Mouse (Mus musculus) kidney, adult 2 months (tissue): ENCODE results near the gene Vps54. TPM values are rescaled to one million over a fixed set of nuclear protein-coding genes. Genes with fewer than 3 reads are reported as not detected.

ENCODE experiments used
- DNase-seq: peaks from one replicate; pipeline ENCODE4 v3.0.0; 2021
- H3K27ac ChIP-seq: fragments of 200-500 bp; 2 replicates; pipeline ENCODE4 v1.5.1; 2012; ENCODE audit warnings: low read depth, low read length, control low read depth, inconsistent platforms; ENCODE audit not compliant: insufficient read depth
- H3K27me3 ChIP-seq: fragments of 200-500 bp; replicated peaks from 2 replicates; pipeline ENCODE4 v1.6.1; 2012; ENCODE audit warnings: mild to moderate bottlenecking, moderate library complexity, low read length, inconsistent platforms; ENCODE audit not compliant: control insufficient read depth, insufficient read depth
- H3K36me3 ChIP-seq: fragments of 200-500 bp; 2 replicates; pipeline ENCODE4 v1.6.1; 2012; ENCODE audit warnings: mild to moderate bottlenecking, moderate library complexity, low read length, inconsistent platforms; ENCODE audit not compliant: control insufficient read depth, insufficient read depth
- H3K4me1 ChIP-seq: fragments of 200-500 bp; 2 replicates; pipeline ENCODE4 v1.6.1; 2011; ENCODE audit warnings: low read length; ENCODE audit not compliant: control insufficient read depth, insufficient read depth
- H3K4me3 ChIP-seq: fragments of 200-500 bp; 2 replicates; pipeline ENCODE4 v1.5.1; 2011; ENCODE audit warnings: mild to moderate bottlenecking, low read depth, low read length, control low read depth; ENCODE audit not compliant: insufficient read depth
- CTCF ChIP-seq: fragments of 200-500 bp; conservative IDR thresholded peaks from 2 replicates; pipeline ENCODE4 v1.5.1; 2011; ENCODE audit warnings: low read depth, mild to moderate bottlenecking, control low read depth, low read length, moderate library complexity, mixed read lengths; ENCODE audit not compliant: insufficient read depth, insufficient read length
- POLR2A ChIP-seq: fragments of 200-500 bp; IDR thresholded peaks from one replicate; pipeline ENCODE4 v1.6.1; 2011; ENCODE audit warnings: low read depth, low read length, control low read depth
- WGBS: fragments of 180-500 bp; shearing (Covaris S2); methylation state at CpG from one replicate; pipeline ENCODE4 v1.1.7; 2018; 5-methylcytosine and 5-hydroxymethylcytosine counted together
- polyA plus RNA-seq: library from polyadenylated mRNA; depleted of rRNA; stranded (reverse); fragments of >200 nt; gene quantifications from 2 replicates; pipeline ENCODE4 v1.2.3, GENCODE M21; 2012

The Vps54 gene
- polyA plus RNA-seq, 1 experiment, result 13.3 TPM

GRCm38 (mm10) chr11:21332639-21333295 lies 93.7 kb downstream of the Vps54 start:
- 88% methylated on average over 5 of the region's 5 CpGs for whole genome bisulfite sequencing
- DNase-seq, result no peak

GRCm38 (mm10) chr11:21337855-21338254 lies 98.8 kb downstream of the Vps54 start:
- no peak for DNase-seq
- TF ChIP-seq CTCF (no peak), POLR2A (no peak)
- Histone ChIP-seq H3K4me1 (no peaks in the 10 kb centered on the region), H3K27ac (no peak overlapping the region), H3K36me3 (no peaks in the 10 kb centered on the region; the same call in 1 of the 2 replicates), H3K4me3 (no peak overlapping the region), H3K27me3 (no peaks in the 10 kb centered on the region)
- WGBS, result 64% methylated on average over 1 of the region's 1 CpGs

More at GRCm38 (mm10) chr11:21332639-21333295, 93.7 kb downstream of the Vps54 start:
- TF ChIP-seq POLR2A, result no peak
- no peak for TF ChIP-seq CTCF
- Histone ChIP-seq H3K4me3 (no peak overlapping the region), H3K27ac (no peak overlapping the region), H3K27me3 (no peaks in the 10 kb centered on the region), H3K36me3 (peaks cover 6% of the 10 kb centered on the region; the same call in 1 of the 2 replicates), H3K4me1 (no peaks in the 10 kb centered on the region)

GRCm38 (mm10) chr11:21339088-21339487 lies 100.0 kb downstream of the Vps54 start:
- no peak overlapping the region for H3K4me3 ChIP-seq
- H3K36me3 ChIP-seq, result no peaks in the 10 kb centered on the region; the same call in 1 of the 2 replicates
- DNase-seq, result no peak
- no peaks in the 10 kb centered on the region for H3K27me3 ChIP-seq
- WGBS, result 72% methylated on average over 4 of the region's 4 CpGs
- H3K27ac ChIP-seq, result no peak overlapping the region
- H3K4me1 ChIP-seq, result no peaks in the 10 kb centered on the region
- TF ChIP-seq POLR2A (no peak), CTCF (no peak)

- H3K27ac ChIP-seq, result no peak overlapping the region
- TF ChIP-seq CTCF, result no peak
- no peak for TF ChIP-seq POLR2A
- peaks cover 1% of the 10 kb centered on the region for H3K36me3 ChIP-seq
- WGBS, result 95% methylated on average over 5 of the region's 5 CpGs
- DNase-seq, result no peak
- H3K27me3 ChIP-seq, result no peaks in the 10 kb centered on the region
- peaks cover 3% of the 10 kb centered on the region; the same call in 1 of the 2 replicates for H3K4me1 ChIP-seq
- H3K4me3 ChIP-seq, result no peak overlapping the region
These were observed 104.4 kb downstream of the Vps54 start for GRCm38 (mm10) chr11:21343490-21343889.

- Histone ChIP-seq H3K36me3 (peaks cover 1% of the 10 kb centered on the region), H3K4me3 (no peak overlapping the region), H3K27ac (no peak overlapping the region), H3K4me1 (peaks cover 3% of the 10 kb centered on the region; the same call in 1 of the 2 replicates), H3K27me3 (no peaks in the 10 kb centered on the region)
- TF ChIP-seq CTCF, result no peak
- no peak for TF ChIP-seq POLR2A
- WGBS, result 96% methylated on average over 3 of the region's 3 CpGs
- DNase-seq, result no peak
These were observed 106.9 kb downstream of the Vps54 start for GRCm38 (mm10) chr11:21346020-21346419.

- DNase-seq, result no peak
- peaks cover 3% of the 10 kb centered on the region; the same call in 1 of the 2 replicates for H3K4me1 ChIP-seq
- no peak for TF ChIP-seq CTCF
- TF ChIP-seq POLR2A, result no peak
- no peak overlapping the region for H3K27ac ChIP-seq
- H3K36me3 ChIP-seq, result peaks cover 3% of the 10 kb centered on the region
- 94% methylated on average over 2 of the region's 2 CpGs for WGBS
- no peak overlapping the region for H3K4me3 ChIP-seq
- no peaks in the 10 kb centered on the region for H3K27me3 ChIP-seq
These were observed 109.8 kb downstream of the Vps54 start for GRCm38 (mm10) chr11:21348890-21349289.

- H3K4me3 ChIP-seq, result no peak overlapping the region
- 54% methylated on average over 7 of the region's 7 CpGs for WGBS
- TF ChIP-seq CTCF (no peak), POLR2A (no peak)
These were observed 112.2 kb downstream of the Vps54 start for GRCm38 (mm10) chr11:21351296-21351695.

More at GRCm38 (mm10) chr11:21351296-21351695, 112.2 kb downstream of the Vps54 start:
- Histone ChIP-seq H3K36me3 (peaks cover 2% of the 10 kb centered on the region; the same call in 1 of the 2 replicates), H3K27ac (no peak overlapping the region), H3K27me3 (no peaks in the 10 kb centered on the region), H3K4me1 (no peaks in the 10 kb centered on the region; the same call in 1 of the 2 replicates)
- peak; percentile 79 for DNase-seq
